Mouse (Mus musculus): Measurements from ENCODE around the gene Prkcb. TPM values are rescaled to one million over a fixed set of nuclear protein-coding genes. Genes with fewer than 3 reads are reported as not detected.

The Prkcb gene
- polyA plus RNA-seq, 1 experiment from 2014 or later, result 3.2 TPM

DNA sequence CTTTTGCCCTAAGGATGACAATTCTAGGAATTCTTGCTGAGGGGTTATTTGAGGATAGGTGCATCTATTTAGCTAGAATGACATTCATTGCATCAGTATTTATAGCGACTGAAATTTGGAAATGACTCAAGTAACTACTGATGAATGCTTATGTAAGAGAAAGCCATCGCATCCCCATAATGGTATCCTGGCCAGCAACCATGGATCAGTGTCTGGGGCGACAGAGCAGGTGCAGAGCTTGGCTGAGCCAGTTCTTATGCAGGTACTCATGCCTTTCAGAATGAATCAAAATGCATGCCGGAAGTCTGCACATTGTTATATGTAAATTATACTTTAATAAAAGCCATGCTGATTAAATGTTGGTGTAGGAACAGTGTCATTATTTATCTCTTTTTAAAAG is 143.8 kb downstream of the Prkcb start:
- WGBS, result 84% methylated on average over 4 of the region's 4 CpGs
- H3K9me3 ChIP-seq, result no peaks in the 10 kb centered on the region
- no peaks in the 10 kb centered on the region for H3K27me3 ChIP-seq (replicated peaks; ENCODE audit: low read depth, poor library complexity, severe bottlenecking)
- H3K27ac ChIP-seq (replicated peaks), result no peak overlapping the region
- peaks cover 12% of the 10 kb centered on the region; the same call in 1 of the 2 replicates for H3K4me1 ChIP-seq
- no peaks in the 10 kb centered on the region for H3K36me3 ChIP-seq (replicated peaks)
- no peak for DNase-seq (ENCODE audit: low spot score)
- H3K4me3 ChIP-seq, result no peak overlapping the region

DNA sequence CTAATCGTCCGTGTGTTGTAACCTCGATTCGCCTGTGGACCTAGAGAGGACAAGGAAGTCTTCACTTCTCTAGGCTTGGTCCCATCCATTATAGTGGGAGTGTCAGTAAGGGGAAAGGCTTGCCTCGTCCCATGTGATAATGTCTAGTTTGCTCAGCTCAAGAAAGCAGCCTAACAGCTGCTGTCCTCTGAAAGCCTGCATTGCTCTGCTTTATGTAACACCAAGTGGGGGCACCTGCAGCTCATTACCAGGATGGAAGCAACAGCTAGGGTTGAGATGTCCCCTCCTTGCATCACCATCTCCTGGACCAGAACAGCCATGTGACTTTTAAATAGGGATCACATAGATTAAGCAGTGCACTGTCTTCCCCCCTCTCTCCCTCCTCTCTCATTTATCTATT is 144.8 kb downstream of the Prkcb start:
- Histone ChIP-seq H3K4me1 (peaks cover 12% of the 10 kb centered on the region; the same call in 1 of the 2 replicates), H3K27ac (replicated peaks) (no peak overlapping the region), H3K27me3 (replicated peaks; ENCODE audit: low read depth, poor library complexity, severe bottlenecking) (no peaks in the 10 kb centered on the region), H3K36me3 (replicated peaks) (no peaks in the 10 kb centered on the region), H3K4me3 (no peak overlapping the region), H3K9me3 (no peaks in the 10 kb centered on the region)
- DNase-seq (ENCODE audit: low spot score), result no peak
- 89% methylated on average over 5 of the region's 5 CpGs for WGBS

DNA sequence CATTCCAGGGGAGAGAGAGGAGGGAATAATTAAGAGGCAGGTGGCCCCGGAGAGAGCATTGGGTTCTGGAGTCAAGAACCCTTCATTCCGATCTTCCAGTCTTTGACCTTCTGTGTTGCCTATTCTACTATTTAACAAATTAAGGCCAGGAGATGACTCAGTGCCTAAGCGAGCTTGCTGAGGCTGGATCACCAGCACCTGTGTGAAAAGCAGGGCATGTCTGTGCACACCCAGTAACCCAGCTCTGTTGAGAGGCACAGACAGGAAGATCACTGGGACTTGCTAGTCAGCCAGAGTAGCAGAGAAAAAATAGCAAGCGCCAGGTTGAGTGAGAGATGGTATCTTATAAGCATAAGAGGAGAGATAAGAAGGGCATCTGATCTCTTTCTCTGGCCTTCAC is 146.4 kb downstream of the Prkcb start:
- H3K9me3 ChIP-seq, result no peaks in the 10 kb centered on the region
- DNase-seq (ENCODE audit: low spot score), result no peak
- H3K27me3 ChIP-seq (replicated peaks; ENCODE audit: low read depth, poor library complexity, severe bottlenecking), result no peaks in the 10 kb centered on the region
- no peaks in the 10 kb centered on the region for H3K36me3 ChIP-seq (replicated peaks)
- peaks cover 12% of the 10 kb centered on the region; the same call in 1 of the 2 replicates for H3K4me1 ChIP-seq
- H3K27ac ChIP-seq (replicated peaks), result no peak overlapping the region
- WGBS, result 83% methylated on average over 4 of the region's 4 CpGs
- H3K4me3 ChIP-seq, result no peak overlapping the region

DNA sequence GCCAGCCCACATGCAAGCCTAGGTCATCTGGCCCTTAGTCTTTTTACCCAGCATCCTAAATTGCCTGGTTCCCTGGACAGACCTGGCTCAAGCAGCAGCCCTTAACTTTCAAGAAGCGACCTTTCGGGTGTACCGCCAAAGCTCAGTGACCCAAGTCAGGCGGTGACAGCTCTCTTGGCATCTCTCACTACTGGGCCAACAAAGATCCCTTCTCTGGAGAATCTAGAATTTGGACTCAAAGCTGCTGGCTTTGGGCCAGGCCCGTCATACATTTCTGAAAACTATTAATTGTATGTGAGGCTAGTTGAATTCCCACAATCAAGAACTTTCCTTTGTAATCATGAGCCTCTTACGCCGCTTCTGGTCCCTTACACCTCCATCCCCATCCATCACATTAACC is 147.0 kb downstream of the Prkcb start:
- no peak for DNase-seq (ENCODE audit: low spot score)
- WGBS, result 94% methylated on average over 7 of the region's 7 CpGs
- peaks cover 12% of the 10 kb centered on the region; the same call in 1 of the 2 replicates for H3K4me1 ChIP-seq
- no peak overlapping the region for H3K4me3 ChIP-seq
- no peak overlapping the region for H3K27ac ChIP-seq (replicated peaks)
- no peaks in the 10 kb centered on the region for H3K36me3 ChIP-seq (replicated peaks)
- H3K27me3 ChIP-seq (replicated peaks; ENCODE audit: low read depth, poor library complexity, severe bottlenecking), result no peaks in the 10 kb centered on the region
- no peaks in the 10 kb centered on the region for H3K9me3 ChIP-seq

DNA sequence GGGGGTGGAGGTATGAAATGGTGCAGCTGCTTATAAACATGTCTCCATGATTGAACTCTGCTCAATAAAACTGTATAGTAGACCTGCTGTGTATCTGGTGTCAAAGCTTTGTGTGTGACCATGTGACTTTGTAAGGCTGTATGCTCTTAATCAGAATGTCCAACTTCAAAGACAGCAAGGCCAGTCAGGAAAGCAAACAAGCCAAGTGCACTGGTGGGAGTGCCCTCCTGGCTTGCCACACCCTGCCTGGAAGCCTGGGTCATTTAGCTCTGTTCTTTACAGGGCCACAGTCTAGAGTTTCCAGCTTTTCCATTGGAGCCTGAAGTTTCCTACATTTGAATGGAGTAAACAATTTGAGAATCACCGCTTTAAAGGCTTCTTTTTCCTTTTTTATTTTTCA is 148.8 kb downstream of the Prkcb start:
- peaks cover 12% of the 10 kb centered on the region; the same call in 1 of the 2 replicates for H3K4me1 ChIP-seq
- H3K27me3 ChIP-seq (replicated peaks; ENCODE audit: low read depth, poor library complexity, severe bottlenecking), result no peaks in the 10 kb centered on the region
- 87% methylated on average over 1 of the region's 1 CpGs for WGBS
- H3K27ac ChIP-seq (replicated peaks), result no peak overlapping the region
- DNase-seq (ENCODE audit: low spot score), result no peak
- H3K4me3 ChIP-seq, result no peak overlapping the region
- no peaks in the 10 kb centered on the region for H3K9me3 ChIP-seq
- H3K36me3 ChIP-seq (replicated peaks), result no peaks in the 10 kb centered on the region

DNA sequence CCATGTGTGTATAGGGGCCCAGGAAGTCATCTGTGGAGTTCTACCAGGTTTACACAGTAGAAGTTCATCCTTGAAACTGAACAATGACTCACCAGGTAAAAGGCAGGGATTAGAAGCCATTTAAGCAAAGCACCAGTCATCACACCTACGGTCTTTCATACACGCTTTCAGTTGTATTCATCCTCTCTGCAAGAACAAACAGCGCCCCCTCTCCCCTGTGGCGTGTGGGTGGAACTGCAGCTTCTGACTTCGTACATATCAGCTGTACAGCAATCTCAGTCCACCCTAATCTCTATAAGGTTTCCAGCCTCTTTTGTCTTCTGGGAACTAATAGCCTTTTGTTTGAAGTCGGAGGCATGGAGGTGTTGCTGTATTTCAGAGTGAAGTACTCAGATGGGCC is 156.5 kb downstream of the Prkcb start:
- Histone ChIP-seq H3K27me3 (replicated peaks; ENCODE audit: low read depth, poor library complexity, severe bottlenecking) (no peaks in the 10 kb centered on the region), H3K4me1 (no peaks in the 10 kb centered on the region), H3K9me3 (no peaks in the 10 kb centered on the region), H3K27ac (replicated peaks) (no peak overlapping the region), H3K36me3 (replicated peaks) (no peaks in the 10 kb centered on the region), H3K4me3 (no peak overlapping the region)
- DNase-seq (ENCODE audit: low spot score), result peak; percentile 60
- WGBS, result 60% methylated on average over 6 of the region's 6 CpGs

DNA sequence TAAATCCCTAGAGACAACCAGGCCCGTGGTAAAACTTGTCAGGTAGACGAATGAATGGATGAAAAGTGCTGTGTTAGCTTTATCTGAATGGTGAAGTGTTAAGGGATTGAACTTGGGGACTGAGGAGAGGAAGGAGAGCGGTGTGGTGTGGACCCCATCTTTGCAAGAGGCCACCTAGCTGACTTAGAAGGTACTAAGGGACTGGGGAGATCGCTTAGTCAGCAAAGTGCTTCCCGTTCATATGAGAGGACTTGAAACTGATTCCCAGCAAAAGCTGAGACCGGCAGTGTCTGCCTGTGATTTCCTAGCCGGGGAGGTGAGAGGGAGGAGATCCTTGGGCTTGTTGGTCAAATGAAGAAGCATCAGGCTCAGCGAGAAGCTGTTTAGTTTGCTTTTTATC is 164.1 kb downstream of the Prkcb start:
- Histone ChIP-seq H3K4me3 (no peak overlapping the region), H3K36me3 (replicated peaks) (no peaks in the 10 kb centered on the region), H3K4me1 (no peaks in the 10 kb centered on the region), H3K27ac (replicated peaks) (no peak overlapping the region), H3K27me3 (replicated peaks; ENCODE audit: low read depth, poor library complexity, severe bottlenecking) (no peaks in the 10 kb centered on the region), H3K9me3 (no peaks in the 10 kb centered on the region)
- no peak for DNase-seq (ENCODE audit: low spot score)
- 77% methylated on average over 8 of the region's 8 CpGs for WGBS

DNA sequence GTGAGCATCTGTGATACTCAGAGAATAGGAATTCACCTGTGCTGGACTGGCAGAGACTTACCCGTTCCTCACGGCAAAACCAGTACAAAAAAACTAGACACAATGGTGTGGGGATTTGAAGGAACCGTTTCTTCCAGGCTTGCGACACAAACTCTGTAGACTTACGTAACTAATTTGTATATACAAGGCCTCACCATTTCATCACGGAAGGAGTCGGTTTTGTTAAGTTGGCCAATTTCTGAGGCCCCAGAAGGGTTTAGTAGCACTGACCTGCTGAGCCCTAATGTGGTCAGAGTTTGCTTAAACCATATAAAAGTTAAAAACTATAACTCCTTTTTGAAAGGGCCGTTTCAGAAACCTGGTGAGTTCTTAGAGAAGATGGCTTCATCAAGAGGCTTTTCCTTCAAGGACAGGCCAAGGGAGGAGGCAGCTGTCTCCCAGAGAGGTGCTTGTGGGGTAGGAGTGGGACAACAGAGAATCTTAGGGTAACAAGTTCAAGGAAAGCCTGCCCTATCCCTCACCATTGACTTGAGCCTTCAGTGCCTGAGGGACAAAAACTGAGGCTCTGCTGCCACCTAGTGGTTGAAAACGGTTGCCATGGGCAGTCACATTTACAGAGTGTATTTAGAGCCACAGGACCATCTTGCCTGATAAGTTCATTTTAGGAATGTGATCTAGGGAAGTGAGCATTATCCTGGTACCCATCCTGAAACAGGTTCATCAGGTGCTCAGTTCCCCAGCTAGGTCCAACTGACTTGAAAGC is 170.8 kb downstream of the Prkcb start:
- Histone ChIP-seq H3K27me3 (replicated peaks; ENCODE audit: low read depth, poor library complexity, severe bottlenecking) (no peaks in the 10 kb centered on the region), H3K27ac (replicated peaks) (no peak overlapping the region), H3K4me3 (no peak overlapping the region), H3K4me1 (no peaks in the 10 kb centered on the region), H3K36me3 (replicated peaks) (no peaks in the 10 kb centered on the region), H3K9me3 (no peaks in the 10 kb centered on the region)
- 72% methylated on average over 9 of the region's 9 CpGs for WGBS
- DNase-seq (ENCODE audit: low spot score), result peak; percentile 84

DNA sequence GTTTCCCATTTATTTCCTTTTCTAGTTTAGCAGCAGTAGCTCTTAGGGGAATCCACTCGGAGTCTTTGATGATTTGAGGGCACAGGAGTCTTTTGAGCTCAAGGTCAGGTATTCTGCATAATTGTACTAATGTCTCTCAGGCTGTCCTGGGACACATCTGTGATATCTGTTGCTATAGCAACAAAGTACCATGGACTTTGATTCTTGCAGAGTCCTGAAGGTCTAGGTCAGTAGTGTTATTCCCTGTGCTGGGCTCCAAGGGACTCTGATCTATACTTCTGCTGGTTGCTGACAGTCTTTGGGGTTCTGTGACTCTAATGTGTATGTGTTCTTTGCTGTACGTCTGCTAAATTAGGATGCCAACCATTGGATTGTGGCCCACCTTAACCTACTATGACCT is 171.5 kb downstream of the Prkcb start:
- no peak overlapping the region for H3K4me3 ChIP-seq
- H3K36me3 ChIP-seq (replicated peaks), result no peaks in the 10 kb centered on the region
- no peak for DNase-seq (ENCODE audit: low spot score)
- no peaks in the 10 kb centered on the region for H3K9me3 ChIP-seq
- no peak overlapping the region for H3K27ac ChIP-seq (replicated peaks)
- H3K27me3 ChIP-seq (replicated peaks; ENCODE audit: low read depth, poor library complexity, severe bottlenecking), result 0 out of 2 replicates have a peak, but pooled peaks cover 2% of the 10 kb centered on the region
- H3K4me1 ChIP-seq, result no peaks in the 10 kb centered on the region
- 61% methylated on average over 2 of the region's 2 CpGs for WGBS

DNA sequence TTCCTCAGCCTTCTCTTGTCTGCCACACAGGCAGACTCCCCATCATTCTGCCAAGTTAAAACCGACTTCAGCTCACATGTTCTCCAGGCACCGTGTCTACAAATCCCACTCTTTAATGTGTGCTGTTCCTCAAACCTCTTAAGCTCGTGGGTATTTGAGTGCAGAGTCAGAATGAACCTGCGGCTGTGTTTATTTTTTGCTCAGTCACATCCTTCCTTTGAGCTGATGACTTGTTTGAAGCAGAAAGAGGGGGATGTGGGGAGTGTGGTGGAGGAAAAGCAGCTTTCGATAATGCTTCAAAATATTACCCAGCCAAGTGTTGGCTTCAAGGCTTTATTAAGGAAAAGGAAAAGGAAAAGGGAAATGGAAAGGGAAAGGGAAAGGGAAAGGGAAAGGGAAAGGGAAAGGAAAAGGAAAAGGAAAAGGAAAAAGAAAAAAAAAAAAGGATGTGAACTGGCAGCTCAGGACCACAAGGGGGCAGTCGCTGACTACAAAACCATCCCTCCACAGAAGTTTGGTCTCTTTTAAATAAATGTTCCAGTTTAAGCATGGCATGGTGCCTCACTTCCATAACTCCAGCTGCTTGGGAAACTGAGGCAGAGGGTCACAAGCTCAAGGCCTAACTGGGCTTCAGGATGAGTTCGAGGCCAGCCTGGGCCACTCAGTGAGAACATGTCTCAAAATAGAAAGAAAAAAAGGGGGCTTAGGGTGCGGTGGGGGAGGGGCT is 177.4 kb downstream of the Prkcb start:
- Histone ChIP-seq H3K27me3 (replicated peaks; ENCODE audit: low read depth, poor library complexity, severe bottlenecking) (0 out of 2 replicates have a peak, but pooled peaks cover 5% of the 10 kb centered on the region), H3K9me3 (no peaks in the 10 kb centered on the region), H3K36me3 (replicated peaks) (no peaks in the 10 kb centered on the region), H3K4me3 (no peak overlapping the region), H3K27ac (replicated peaks) (no peak overlapping the region), H3K4me1 (0 out of 2 replicates have a peak, but pooled peaks cover 2% of the 10 kb centered on the region)
- DNase-seq (ENCODE audit: low spot score), result peak; percentile 41
- WGBS, result 52% methylated on average over 8 of the region's 8 CpGs

DNA sequence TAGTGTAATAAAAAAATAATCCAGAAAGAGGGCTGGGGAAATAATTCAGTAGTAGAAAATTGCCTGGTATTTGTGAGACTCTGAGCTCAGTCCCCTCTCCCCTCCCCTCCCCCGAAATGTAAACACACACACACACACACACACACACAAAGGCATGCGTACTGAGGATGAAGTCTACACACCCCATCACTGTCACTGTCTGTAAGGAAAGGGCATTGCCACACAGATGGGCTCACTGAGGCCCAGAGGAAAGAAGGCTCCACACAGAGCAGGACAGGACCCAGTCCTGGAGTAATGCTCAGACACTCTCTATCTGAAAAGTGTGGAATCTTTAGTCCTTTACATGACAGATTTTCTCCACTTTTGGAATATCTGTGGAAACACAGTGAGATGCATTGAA is 178.2 kb downstream of the Prkcb start:
- Histone ChIP-seq H3K27ac (replicated peaks) (no peak overlapping the region), H3K4me1 (0 out of 2 replicates have a peak, but pooled peaks cover 2% of the 10 kb centered on the region), H3K9me3 (no peaks in the 10 kb centered on the region), H3K27me3 (replicated peaks; ENCODE audit: low read depth, poor library complexity, severe bottlenecking) (0 out of 2 replicates have a peak, but pooled peaks cover 5% of the 10 kb centered on the region), H3K36me3 (replicated peaks) (no peaks in the 10 kb centered on the region), H3K4me3 (no peak overlapping the region)
- 76% methylated on average over 2 of the region's 2 CpGs for WGBS
- DNase-seq (ENCODE audit: low spot score), result no peak

DNA sequence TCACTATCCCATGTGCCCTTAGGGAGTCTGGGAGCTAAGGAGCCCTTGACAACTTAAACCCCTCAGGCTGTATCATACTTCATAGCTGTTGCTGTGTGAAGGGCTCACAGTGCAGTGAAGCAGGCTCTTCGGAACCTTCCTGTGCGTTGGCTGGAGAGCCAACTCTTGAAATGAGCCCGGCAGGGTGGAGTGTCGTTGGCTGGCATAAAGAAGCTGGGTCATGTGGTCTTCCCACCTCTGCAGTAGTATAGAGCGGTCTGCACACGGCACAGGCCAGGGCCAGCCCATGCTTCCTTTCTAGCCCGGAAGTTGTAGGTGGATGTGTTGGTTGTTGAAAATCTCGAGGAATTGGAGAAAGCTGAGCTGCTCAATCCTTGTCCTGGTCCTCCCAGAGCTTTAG is 179.3 kb downstream of the Prkcb start:
- no peak for DNase-seq (ENCODE audit: low spot score)
- 81% methylated on average over 8 of the region's 8 CpGs for WGBS
- H3K4me3 ChIP-seq, result no peak overlapping the region
- H3K36me3 ChIP-seq (replicated peaks), result no peaks in the 10 kb centered on the region
- 0 out of 2 replicates have a peak, but pooled peaks cover 2% of the 10 kb centered on the region for H3K4me1 ChIP-seq
- no peak overlapping the region for H3K27ac ChIP-seq (replicated peaks)
- H3K9me3 ChIP-seq, result no peaks in the 10 kb centered on the region
- 0 out of 2 replicates have a peak, but pooled peaks cover 5% of the 10 kb centered on the region for H3K27me3 ChIP-seq (replicated peaks; ENCODE audit: low read depth, poor library complexity, severe bottlenecking)
